Mouse (Mus musculus) liver, embryonic 12.5 days (tissue): Measurements from ENCODE around the gene Gm14403. TPM values are rescaled to one million over a fixed set of nuclear protein-coding genes. Genes with fewer than 3 reads are reported as not detected.
"Not testable (repeated sequence)": the region's sequence is repeated elsewhere in the genome, so short reads cannot be mapped to it uniquely, and the experiment has no call there.

Experiments used
- ATAC-seq: fragments of 200-750 bp; cut with Nextera tagmentation; 2 replicates; pipeline ENCODE4 v1.8.0; 2017; ENCODE audit warnings: moderate number of reproducible peaks, mild to moderate bottlenecking, moderate library complexity
- H3K27ac ChIP-seq: fragments of 300-500 bp; sonication (generic); 2 replicates; pipeline ENCODE4 v1.5.1; 2016; ENCODE audit warnings: mild to moderate bottlenecking
- H3K27me3 ChIP-seq: fragments of 300-500 bp; sonication (generic); replicated peaks from 2 replicates; pipeline ENCODE4 v1.6.1; 2016; ENCODE audit warnings: mild to moderate bottlenecking, moderate library complexity
- H3K36me3 ChIP-seq: fragments of 300-500 bp; sonication (generic); 2 replicates; pipeline ENCODE4 v1.6.1; 2016; ENCODE audit warnings: mild to moderate bottlenecking, moderate library complexity
- H3K4me1 ChIP-seq: fragments of 300-500 bp; sonication (generic); 2 replicates; pipeline ENCODE4 v1.6.1; 2016
- H3K4me2 ChIP-seq: fragments of 300-500 bp; sonication (generic); 2 replicates; pipeline ENCODE4 v1.6.1; 2016; ENCODE audit warnings: mild to moderate bottlenecking, moderate library complexity
- H3K4me3 ChIP-seq: fragments of 300-500 bp; sonication (generic); 2 replicates; pipeline ENCODE4 v1.5.1; 2016; ENCODE audit warnings: mild to moderate bottlenecking, moderate library complexity
- H3K9ac ChIP-seq: fragments of 300-500 bp; sonication (generic); 2 replicates; pipeline ENCODE4 v1.6.1; 2016; ENCODE audit warnings: mild to moderate bottlenecking, moderate library complexity
- H3K9me3 ChIP-seq: fragments of 300-500 bp; sonication (generic); replicated peaks from 2 replicates; pipeline ENCODE4 v1.6.1; 2016; ENCODE audit warnings: mild to moderate bottlenecking, moderate library complexity
- WGBS: fragments of 180-500 bp; shearing (Covaris S2); methylation state at CpG from one replicate; pipeline ENCODE4 v1.1.7; 2016; ENCODE audit not compliant: insufficient replicate concordance; 5-methylcytosine and 5-hydroxymethylcytosine counted together
- polyA plus RNA-seq: library from polyadenylated mRNA; unstranded; fragments of >200 nt; fragmentation: Nextera tagmentation; extraction: Ambion mirVana; gene quantifications from 2 replicates; pipeline ENCODE4 v1.2.1, GENCODE M21; 2016

Gene Gm14403
- 1.8 and 2.5 TPM in 2 replicates for polyA plus RNA-seq

DNA sequence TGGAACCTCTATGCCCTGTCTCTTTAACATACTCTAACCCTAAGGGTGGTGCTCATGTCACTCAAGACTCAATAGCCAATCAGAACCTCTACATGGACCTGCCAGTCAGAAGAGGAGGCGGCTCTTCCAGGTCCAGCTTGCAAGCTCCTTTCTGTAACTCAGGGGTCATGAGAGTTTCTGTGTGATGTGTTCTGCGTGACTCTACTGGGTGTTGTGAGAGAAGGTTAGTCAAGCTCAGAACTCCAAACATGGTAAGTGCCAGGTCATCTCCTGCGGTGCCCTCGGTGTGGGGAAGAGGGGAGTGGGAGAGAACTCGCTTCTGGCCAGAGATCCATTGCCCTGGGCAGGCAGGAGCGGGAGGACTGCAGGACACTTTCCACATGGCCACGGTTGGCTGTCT, at the start of gene Gm14403:
Gm14403 (plus strand) TSS at position 149 of the 400 bp plus-strand sequence.
- Histone ChIP-seq H3K4me2 (peak within 1 kb of the TSS; percentile 59), H3K4me3 (peak within 1 kb of the TSS; percentile 52)
- not testable (repeated sequence) for H3K27me3 ChIP-seq, H3K9me3 ChIP-seq, H3K4me1 ChIP-seq, ATAC-seq, H3K9ac ChIP-seq, H3K27ac ChIP-seq, H3K36me3 ChIP-seq
- WGBS = 3% methylated on average over 7 of the region's 7 CpGs

DNA sequence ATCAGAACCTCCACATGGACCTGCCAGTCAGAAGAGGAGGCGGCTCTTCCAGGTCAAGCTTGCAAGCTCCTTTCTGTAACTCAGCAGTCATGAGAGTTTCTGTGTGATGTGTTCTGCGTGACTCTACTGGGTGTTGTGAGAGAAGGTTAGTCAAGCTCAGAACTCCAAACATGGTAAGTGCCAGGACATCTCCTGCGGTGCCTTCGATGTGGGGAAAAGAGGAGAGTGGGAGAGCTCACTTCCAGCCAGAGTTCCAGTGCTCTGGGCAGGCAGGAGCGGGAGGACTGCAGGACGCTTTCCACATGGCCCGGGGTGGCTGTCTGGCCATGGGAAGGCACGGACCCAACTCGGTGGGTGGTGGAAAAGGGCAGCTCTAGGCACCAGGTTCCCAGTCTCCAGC, 33.3 kb upstream of the Gm14403 start, which contains the start of gene Zfp970:
Zfp970 (plus strand) TSS at position 58 of the 400 bp plus-strand sequence.
- H3K4me1 ChIP-seq, ATAC-seq, H3K36me3 ChIP-seq, H3K27me3 ChIP-seq, H3K27ac ChIP-seq, H3K9me3 ChIP-seq: not testable (repeated sequence)
- Histone ChIP-seq H3K4me2 (peak within 1 kb of the TSS; percentile 54), H3K4me3 (peak within 1 kb of the TSS; percentile 53), H3K9ac (0 out of 2 replicates have a peak within 1 kb of the TSS, but pooled peaks have one; percentile 35)
- under 1% methylated on average over 8 of the region's 9 CpGs for WGBS

DNA sequence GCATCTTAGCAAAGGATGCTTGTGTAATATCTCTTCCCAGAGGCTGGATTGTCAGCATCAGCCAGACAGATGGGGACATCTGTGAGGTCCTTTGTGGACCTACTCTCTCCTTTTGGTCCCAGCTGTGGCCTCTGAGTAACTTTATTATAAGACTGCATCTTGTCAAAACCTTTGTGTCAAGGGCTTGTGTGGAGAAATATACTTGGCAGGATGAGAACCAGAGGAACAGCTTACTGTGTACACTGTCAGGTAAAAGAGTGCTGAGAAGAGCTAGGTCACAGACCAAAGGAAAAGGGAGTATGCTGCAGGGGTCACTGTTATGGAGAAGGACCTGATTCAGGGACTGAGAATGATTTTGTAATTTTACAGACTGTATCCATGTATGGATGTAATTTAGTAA, 29.8 kb upstream of the Gm14403 start:
- not testable (repeated sequence) for H3K4me2 ChIP-seq, H3K9me3 ChIP-seq, H3K27ac ChIP-seq, H3K4me1 ChIP-seq, H3K27me3 ChIP-seq, H3K4me3 ChIP-seq, ATAC-seq, H3K9ac ChIP-seq, H3K36me3 ChIP-seq

DNA sequence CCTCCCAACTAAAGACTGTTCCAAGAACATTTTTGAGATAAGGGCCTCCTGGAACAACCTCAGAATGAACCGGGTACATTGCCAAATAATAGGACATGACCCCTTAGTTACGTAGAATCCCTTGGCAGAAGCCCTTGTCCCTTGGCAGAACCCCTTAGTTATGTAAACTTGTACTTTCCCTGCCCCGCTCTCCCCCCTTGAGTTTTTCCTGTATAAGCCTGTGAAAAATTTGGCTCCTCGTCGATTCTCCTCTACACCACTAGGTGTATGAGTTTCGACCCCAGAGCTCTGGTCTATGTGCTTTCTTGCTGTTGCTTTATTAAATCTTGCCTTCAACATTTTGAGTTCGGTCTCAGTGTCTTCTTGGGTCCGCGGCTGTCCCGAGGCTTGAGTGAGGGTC, 25.8 kb upstream of the Gm14403 start:
- not testable (repeated sequence) for ATAC-seq, H3K36me3 ChIP-seq, H3K27me3 ChIP-seq, H3K4me1 ChIP-seq, H3K27ac ChIP-seq, H3K9me3 ChIP-seq, H3K4me3 ChIP-seq, H3K9ac ChIP-seq, H3K4me2 ChIP-seq
- WGBS = 79% methylated on average over 6 of the region's 10 CpGs

DNA sequence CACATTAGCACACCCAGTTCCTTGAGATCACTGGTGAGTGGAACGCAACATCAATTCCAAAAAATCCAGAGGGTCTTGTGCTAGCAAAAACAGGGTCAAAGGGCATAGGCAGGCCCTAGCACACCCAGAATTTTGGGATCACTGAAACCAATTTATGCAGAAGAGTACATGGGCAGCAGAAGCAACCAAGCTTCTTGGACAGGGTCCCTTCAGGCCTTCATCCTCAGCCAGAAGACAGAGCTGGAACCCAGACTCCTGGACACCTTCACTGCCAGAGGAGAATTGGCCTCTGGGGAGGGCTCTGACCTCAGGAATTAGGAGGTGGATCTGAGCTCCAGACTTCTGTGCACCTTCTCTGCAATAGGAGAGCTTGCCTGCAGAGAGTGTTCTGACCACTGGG, 16.0 kb upstream of the Gm14403 start:
- not testable (repeated sequence) for H3K9ac ChIP-seq, H3K27ac ChIP-seq, H3K4me3 ChIP-seq, ATAC-seq, H3K9me3 ChIP-seq, H3K4me2 ChIP-seq, H3K27me3 ChIP-seq, H3K4me1 ChIP-seq, H3K36me3 ChIP-seq
- WGBS = 79% methylated on average over 1 of the region's 1 CpGs

DNA sequence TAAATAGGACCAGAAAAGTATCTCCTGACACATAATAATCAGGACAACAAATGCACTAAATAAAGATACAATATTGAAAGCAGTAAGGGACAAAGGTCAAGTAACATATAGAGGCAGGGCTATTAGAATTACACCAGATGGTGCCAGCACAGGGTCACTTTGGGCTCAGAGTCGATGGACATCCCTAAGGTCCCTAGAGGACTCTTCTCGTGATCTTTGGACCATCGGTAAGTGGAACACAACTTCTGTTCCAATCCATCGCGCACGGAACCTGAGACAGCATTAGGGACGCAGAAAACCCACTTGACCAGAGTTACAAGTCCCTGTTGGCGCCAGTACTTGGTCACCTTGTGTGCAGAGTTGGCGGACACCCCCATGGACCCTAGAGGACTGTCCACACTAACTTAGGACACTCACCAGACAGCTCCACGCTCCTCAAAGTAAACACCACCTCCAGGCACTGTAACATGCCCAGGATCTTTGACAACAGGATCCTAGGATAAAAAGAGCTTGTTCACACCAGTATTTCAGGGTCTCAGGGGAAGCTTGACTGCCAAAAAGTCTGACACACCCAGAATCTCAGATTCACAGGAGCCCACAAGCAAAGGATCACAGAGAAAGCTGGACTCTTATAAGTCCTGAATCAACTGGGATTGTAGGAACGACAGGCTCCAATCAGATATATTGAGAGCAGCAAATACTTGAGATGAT, 14.6 kb upstream of the Gm14403 start:
- not testable (repeated sequence) for ATAC-seq, H3K36me3 ChIP-seq, H3K27me3 ChIP-seq, H3K9ac ChIP-seq, H3K27ac ChIP-seq, H3K4me1 ChIP-seq, H3K4me3 ChIP-seq, H3K4me2 ChIP-seq, H3K9me3 ChIP-seq
- 69% methylated on average over 11 of the region's 11 CpGs for WGBS

DNA sequence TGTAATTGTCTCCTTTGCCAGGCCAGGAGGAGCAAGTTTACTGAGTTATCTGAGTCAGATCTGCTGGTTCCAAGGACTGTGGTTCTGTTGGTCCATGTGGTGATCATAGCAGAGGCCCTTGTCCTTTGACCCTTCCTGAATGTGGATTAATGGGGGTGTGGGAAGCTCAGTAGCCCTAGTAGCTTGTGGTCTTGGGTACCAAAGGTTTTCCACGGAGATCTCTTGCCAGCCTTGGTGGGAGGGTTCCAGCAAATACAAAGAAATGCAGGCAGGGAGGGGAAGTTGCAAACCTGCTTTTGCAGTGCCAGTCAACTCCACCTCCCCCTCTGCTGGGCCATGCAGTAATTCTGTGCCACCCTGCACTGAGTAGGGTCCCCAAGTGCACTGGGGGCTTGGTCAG, 1.2 kb downstream of the Gm14403 start:
- not testable (repeated sequence) for H3K27ac ChIP-seq, H3K4me2 ChIP-seq, H3K9ac ChIP-seq

DNA sequence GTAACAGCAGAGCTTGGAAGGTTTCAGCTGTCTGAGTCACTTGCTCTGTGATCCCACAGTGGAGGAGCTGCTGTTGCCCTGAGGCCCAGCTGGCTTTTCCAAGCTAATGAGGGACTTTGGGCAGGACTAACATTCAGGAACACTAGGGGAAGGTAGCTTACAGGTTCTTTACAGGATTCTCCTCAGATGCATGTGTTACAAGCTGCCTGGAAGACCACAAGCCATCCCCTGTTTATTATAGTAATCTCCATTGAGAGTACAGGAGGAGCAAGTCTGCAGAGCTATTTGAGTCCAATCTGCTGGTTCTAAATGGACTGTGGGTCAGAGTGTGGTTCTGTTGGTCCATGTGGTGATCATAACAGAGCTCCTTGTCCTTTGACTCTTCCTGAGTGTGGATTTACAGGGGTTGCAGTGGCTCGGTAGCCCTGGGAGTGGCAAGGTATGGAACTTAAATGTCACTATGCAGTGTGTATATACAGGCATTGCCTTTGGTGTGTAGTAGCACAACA, 7.2 kb downstream of the Gm14403 start:
- not testable (repeated sequence) for H3K4me2 ChIP-seq, ATAC-seq, H3K9me3 ChIP-seq, H3K27ac ChIP-seq, H3K36me3 ChIP-seq, H3K4me1 ChIP-seq, H3K4me3 ChIP-seq, H3K9ac ChIP-seq, H3K27me3 ChIP-seq
- whole genome bisulfite sequencing = 78% methylated on average over 1 of the region's 1 CpGs

More for the DNA sequence above, 1.2 kb downstream of the Gm14403 start:
- not testable (repeated sequence) for H3K36me3 ChIP-seq, H3K4me3 ChIP-seq, ATAC-seq, H3K4me1 ChIP-seq, H3K9me3 ChIP-seq, H3K27me3 ChIP-seq
- WGBS = 30% methylated on average over 1 of the region's 1 CpGs

DNA sequence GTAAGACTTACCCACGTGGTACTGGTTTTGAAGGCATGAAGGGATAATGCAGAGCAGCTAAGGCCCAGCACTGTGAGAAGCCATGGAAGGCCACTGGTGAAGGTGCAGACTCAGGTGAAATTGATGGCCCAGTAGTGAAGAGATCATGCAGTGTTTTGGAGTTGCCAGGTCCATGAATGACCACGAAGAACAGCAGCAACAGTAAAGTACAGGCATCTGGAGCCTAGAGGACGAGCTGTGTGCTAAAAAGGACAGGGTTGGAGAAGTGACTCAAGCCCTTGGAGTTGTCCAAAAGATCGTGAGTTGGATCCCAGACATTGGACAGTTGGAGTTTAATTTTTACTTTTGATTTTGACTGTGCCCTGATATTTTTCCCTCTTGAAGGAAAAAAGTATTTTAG, 13.4 kb downstream of the Gm14403 start:
- WGBS = 44% methylated on average over 4 of the region's 4 CpGs
- H3K9me3 ChIP-seq, H3K36me3 ChIP-seq, H3K9ac ChIP-seq, ATAC-seq, H3K4me3 ChIP-seq, H3K4me2 ChIP-seq, H3K27me3 ChIP-seq, H3K4me1 ChIP-seq, H3K27ac ChIP-seq: not testable (repeated sequence)

DNA sequence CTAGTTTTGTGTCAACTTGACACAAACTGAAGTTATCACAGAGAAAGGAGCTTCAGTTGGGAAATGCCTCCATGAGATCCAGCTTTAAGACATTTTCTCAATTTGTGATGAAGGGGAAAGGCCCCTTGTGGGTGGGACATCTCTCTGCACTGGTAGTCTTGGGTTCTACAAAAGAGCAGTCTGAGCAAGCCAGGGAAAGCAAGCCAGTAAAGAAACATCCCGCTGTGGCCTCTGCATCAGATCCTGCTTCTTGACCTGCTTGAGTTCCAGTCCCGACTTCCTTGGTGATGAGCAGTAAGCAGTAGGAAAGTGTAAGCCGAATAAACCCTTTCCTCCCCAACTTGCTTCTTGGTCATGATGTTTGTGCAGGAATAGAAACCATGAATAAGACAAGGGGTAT, 14.0 kb downstream of the Gm14403 start:
- WGBS = 66% methylated on average over 3 of the region's 3 CpGs
- not testable (repeated sequence) for H3K4me1 ChIP-seq, H3K4me2 ChIP-seq

DNA sequence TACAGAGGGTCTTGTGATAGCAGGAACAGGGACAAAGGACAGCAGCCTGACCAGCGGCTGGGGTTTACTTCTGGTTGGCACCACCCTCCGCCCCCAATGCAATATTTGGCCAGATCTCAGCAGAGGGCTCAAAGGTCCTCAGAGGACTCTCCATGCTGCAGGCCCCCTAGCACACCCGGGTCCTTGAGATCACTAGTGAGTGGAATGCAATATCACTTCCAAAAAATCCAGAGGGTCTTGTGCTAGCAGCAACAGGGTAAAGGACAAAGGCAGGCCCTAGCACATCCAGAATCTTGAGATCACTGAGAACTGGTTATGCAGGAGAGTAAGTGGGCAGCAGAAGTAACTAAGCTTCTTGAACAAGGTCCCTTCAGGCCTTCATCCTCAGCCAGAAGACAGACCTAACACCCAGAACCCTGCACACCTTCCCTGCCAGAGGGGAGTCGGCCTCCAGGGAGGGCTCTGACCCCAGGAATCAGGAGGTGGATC, 16.0 kb downstream of the Gm14403 start:
- not testable (repeated sequence) for H3K9me3 ChIP-seq, H3K27me3 ChIP-seq, ATAC-seq, H3K4me3 ChIP-seq, H3K4me2 ChIP-seq, H3K4me1 ChIP-seq, H3K9ac ChIP-seq, H3K36me3 ChIP-seq, H3K27ac ChIP-seq
- 66% methylated on average over 4 of the region's 4 CpGs for WGBS

More for the DNA sequence above, 14.0 kb downstream of the Gm14403 start:
- not testable (repeated sequence) for H3K4me3 ChIP-seq, H3K27ac ChIP-seq, ATAC-seq, H3K9ac ChIP-seq, H3K9me3 ChIP-seq, H3K36me3 ChIP-seq, H3K27me3 ChIP-seq

DNA sequence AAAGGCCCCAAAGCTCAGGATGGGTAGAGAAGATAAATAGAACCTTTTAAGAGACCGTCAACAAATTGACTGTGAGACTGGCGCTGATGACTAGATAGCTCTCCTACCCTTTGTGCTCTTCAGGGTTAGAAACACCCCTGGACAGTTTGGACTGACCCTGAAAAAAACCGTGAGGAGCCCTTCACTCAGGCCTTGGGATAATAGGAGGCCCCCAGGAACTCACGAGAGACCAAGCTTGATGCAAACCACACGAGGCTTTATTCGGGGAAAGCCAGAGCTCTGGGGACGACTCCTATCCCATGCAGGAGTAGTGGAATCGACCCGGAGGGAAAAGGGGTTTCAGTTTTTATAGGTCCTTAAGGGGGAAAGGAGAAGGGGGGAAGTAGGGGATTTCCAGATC, 19.7 kb downstream of the Gm14403 start:
- H3K27me3 ChIP-seq, H3K4me2 ChIP-seq, ATAC-seq, H3K36me3 ChIP-seq, H3K9ac ChIP-seq, H3K9me3 ChIP-seq, H3K4me1 ChIP-seq, H3K27ac ChIP-seq, H3K4me3 ChIP-seq: not testable (repeated sequence)
- WGBS = 72% methylated on average over 9 of the region's 9 CpGs

DNA sequence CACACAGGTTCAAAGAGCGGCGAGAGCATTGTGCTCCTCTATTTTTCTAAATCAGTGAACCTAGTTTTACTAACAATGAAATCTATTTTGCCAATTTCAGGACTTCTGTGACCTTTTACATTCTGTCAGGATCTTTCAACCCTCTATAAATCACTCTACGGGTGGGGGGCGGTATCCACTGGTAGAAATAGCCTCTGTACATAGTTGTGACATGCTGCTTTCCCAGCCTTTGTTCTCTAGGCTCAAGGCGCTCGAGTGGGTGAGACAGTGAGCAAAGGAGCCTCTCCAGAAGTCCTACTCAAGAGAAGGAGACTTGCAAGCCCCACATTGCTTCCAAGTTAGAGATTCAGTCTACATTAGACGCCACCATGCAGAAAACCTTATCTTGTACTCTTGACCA, 20.3 kb downstream of the Gm14403 start:
- H3K4me2 ChIP-seq, H3K4me3 ChIP-seq, H3K9ac ChIP-seq, H3K27ac ChIP-seq, H3K4me1 ChIP-seq, H3K36me3 ChIP-seq, ATAC-seq, H3K27me3 ChIP-seq: not testable (repeated sequence)
- 70% methylated on average over 7 of the region's 7 CpGs for WGBS
- peaks cover 14% of the 10 kb centered on the region for H3K9me3 ChIP-seq
